Mouse (Mus musculus): ENCODE data around the gene Uggt2. TPM values are rescaled to one million over a fixed set of nuclear protein-coding genes. Genes with fewer than 3 reads are reported as not detected.

The Uggt2 gene
- polyA plus RNA-seq (2015; fragmentation: Nextera tagmentation; extraction: Ambion mirVana), result 21.1 and 21.3 TPM in 2 replicates

DNA sequence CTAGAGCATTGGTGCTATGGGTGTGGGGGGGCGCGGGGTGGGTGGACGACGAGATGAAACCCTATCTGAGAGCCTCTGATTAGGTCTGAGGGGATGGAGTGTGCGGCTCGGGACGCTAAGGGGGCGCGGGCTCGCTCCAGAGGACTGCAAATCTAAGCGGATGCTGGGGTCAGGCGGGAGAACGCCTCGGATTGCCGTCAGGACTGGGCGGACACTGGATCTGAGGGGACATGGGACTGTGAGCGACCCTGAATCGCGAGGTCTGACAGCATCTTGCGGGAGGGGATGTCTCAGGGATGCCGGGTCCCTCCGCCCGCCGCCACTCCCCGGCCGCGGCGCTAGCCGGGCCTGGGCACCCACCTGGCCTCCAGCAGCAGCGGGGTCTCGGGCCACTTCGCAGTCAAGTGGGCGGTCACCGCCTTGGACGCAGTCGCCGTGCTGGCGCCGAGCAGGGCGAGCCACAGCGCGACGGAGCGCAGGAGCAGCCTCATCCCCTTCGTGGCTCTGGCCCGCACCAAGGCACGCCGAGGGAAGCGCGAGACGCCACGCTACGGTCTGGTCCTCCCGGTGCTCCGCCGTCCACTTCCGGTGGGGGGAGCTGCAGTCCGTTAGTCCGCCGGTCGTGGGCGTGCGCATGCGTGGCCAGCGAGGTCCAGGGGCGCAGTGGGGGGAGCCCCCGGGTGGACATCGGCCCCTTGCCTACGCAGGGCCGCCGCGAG is at the start of gene Uggt2:
Gene Uggt2 (minus strand): TSS at position 580 of the 719 bp plus-strand sequence.
- Histone ChIP-seq H3K4me3 (peak within 1 kb of the TSS; percentile 86), H3K27me3 (no peaks in the 10 kb centered on the region), H3K27ac (peak within 1 kb of the TSS; percentile 88), H3K4me1 (peaks cover 17% of the 10 kb centered on the region), H3K36me3 (peaks cover 9% of the 10 kb centered on the region), H3K9ac (peak within 1 kb of the TSS; percentile 91), H3K9me3 (no peaks in the 10 kb centered on the region), H3K4me2 (replicated peaks) (peak within 1 kb of the TSS; percentile 81)
- whole genome bisulfite sequencing, result under 1% methylated on average over 72 of the region's 72 CpGs
- ATAC-seq (ENCODE audit: low FRiP score, low read depth), result peak; percentile 95

DNA sequence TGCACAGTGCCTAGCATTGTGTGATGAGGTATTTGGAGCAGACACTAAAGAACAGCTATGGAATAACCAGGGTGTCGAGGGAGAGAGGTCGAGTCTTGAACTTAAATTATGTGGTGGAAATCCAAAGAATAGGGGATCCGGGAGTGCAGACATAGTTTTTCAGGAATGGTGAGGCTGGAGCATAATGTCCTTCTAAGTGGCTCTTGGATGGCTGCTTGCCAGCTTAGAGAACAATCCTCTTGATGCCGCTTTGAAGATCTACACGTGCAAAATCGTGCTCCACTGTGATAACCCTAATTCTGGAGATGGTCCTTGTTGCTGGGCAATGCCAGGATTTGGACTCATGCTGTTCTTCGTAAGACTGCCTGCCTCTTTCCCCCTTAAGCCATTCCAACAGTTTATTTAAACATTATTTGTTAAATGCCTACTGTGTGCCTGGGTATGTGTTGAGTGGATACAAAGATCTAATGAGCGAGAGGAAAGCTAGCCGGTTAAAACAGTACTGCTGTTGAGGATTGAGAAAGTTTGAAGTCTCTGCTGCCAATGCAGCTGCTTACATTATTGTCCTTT is 40.2 kb upstream of the Uggt2 start:
- Histone ChIP-seq H3K4me3 (peak overlapping the region; percentile 72), H3K36me3 (no peaks in the 10 kb centered on the region), H3K9me3 (no peaks in the 10 kb centered on the region), H3K9ac (no peak overlapping the region), H3K4me1 (peaks cover 13% of the 10 kb centered on the region; the same call in 1 of the 2 replicates), H3K4me2 (replicated peaks) (peak overlapping the region; percentile 96), H3K27me3 (peaks cover 70% of the 10 kb centered on the region), H3K27ac (no peak overlapping the region)
- WGBS, result 45% methylated on average over 9 of the region's 9 CpGs
- ATAC-seq (ENCODE audit: low FRiP score, low read depth), result no peak

DNA sequence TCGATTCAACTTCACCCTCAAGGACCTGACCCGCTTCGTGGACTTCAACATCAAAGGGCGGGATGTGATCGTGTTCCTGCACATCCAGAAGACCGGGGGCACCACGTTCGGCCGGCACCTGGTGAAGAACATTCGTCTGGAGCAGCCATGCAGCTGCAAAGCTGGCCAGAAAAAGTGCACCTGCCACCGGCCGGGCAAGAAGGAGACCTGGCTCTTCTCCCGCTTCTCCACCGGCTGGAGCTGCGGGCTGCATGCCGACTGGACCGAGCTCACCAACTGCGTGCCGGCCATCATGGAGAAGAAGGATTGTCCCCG is 39.5 kb upstream of the Uggt2 start:
- peaks cover 13% of the 10 kb centered on the region; the same call in 1 of the 2 replicates for H3K4me1 ChIP-seq
- no peaks in the 10 kb centered on the region for H3K36me3 ChIP-seq
- no peak for ATAC-seq (ENCODE audit: low FRiP score, low read depth)
- peaks cover 76% of the 10 kb centered on the region for H3K27me3 ChIP-seq
- peak overlapping the region; percentile 72 for H3K4me3 ChIP-seq
- H3K4me2 ChIP-seq (replicated peaks), result peak overlapping the region; percentile 96
- under 1% methylated on average over 20 of the region's 20 CpGs for WGBS
- no peaks in the 10 kb centered on the region for H3K9me3 ChIP-seq
- H3K9ac ChIP-seq, result peak overlapping the region; percentile 72
- H3K27ac ChIP-seq, result no peak overlapping the region

DNA sequence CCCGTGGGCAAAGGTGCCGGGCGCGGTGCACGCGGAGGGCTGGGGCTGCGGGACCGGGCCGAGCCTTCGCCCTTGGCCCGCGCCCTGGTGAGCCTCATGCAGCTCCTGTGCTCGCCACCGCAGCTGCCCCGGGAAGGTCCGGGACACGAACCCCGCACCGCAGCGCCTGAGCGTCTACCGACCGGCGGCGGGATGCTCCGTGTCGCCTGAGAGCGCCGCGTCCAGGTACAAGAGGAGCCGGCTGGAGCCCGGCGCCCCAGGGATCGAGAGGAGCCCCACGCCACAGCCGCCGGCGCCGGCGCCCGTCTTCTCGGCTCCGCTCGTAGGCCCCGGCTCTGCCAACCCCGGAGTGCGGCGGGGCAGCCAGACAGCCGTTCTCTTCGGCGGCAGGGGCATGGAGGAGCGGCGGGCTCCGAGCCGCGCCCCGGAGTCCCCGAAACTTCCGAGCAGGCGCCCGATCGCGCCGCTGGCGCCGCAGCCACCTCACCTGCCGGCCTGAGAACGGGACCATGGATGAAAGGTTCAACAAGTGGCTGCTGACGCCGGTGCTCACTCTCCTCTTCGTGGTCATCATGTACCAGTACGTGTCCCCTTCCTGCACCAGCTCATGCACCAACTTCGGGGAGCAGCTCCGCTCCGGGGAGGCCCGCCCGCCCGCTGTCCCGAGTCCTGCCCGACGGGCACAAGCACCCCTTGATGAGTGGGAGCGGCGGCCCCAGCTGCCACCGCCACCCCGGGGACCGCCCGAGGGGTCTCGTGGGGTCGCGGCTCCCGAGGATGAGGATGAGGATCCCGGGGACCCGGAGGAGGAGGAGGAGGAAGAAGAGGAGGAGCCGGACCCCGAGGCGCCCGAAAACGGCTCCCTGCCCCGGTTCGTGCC is 38.9 kb upstream of the Uggt2 start, which contains the start of gene Hs6st3:
Gene Hs6st3 (plus strand): TSS at position 436 of the 880 bp plus-strand sequence.
- peak; percentile 30 for ATAC-seq (ENCODE audit: low FRiP score, low read depth)
- Histone ChIP-seq H3K27ac (no peak within 1 kb of the TSS), H3K27me3 (peaks cover 76% of the 10 kb centered on the region), H3K36me3 (no peaks in the 10 kb centered on the region), H3K9me3 (no peaks in the 10 kb centered on the region), H3K4me1 (peaks cover 13% of the 10 kb centered on the region; the same call in 1 of the 2 replicates), H3K9ac (peak within 1 kb of the TSS; percentile 72), H3K4me3 (peak within 1 kb of the TSS; percentile 72), H3K4me2 (replicated peaks) (peak within 1 kb of the TSS; percentile 96)
- under 1% methylated on average over 93 of the region's 100 CpGs for WGBS

DNA sequence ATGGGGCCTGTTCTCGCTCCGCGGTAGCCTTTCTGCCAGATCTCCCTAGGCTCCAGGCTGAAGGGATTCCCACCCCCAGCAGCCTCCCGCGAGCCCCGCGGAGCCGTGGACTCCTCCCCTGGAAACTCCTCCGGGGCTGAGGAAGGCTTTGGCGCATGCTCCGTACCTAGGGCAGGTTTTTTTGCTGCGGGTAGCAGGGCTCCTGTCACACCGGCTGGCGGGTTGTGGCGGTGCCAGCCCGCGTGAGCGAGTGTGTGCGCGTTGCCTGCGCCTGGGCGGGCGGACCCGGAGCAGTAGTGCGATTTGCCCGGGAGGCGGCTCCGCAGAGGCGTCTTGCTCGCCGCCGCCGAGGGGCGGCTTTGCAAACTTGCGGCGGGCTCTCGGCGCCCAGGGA is 38.3 kb upstream of the Uggt2 start:
- Histone ChIP-seq H3K27ac (no peak overlapping the region), H3K4me2 (replicated peaks) (peak overlapping the region; percentile 96), H3K4me3 (peak overlapping the region; percentile 72), H3K36me3 (no peaks in the 10 kb centered on the region), H3K4me1 (peaks cover 13% of the 10 kb centered on the region; the same call in 1 of the 2 replicates), H3K9me3 (no peaks in the 10 kb centered on the region), H3K9ac (peak overlapping the region; percentile 72), H3K27me3 (peaks cover 76% of the 10 kb centered on the region)
- WGBS, result under 1% methylated on average over 37 of the region's 38 CpGs
- peak; percentile 83 for ATAC-seq (ENCODE audit: low FRiP score, low read depth)

DNA sequence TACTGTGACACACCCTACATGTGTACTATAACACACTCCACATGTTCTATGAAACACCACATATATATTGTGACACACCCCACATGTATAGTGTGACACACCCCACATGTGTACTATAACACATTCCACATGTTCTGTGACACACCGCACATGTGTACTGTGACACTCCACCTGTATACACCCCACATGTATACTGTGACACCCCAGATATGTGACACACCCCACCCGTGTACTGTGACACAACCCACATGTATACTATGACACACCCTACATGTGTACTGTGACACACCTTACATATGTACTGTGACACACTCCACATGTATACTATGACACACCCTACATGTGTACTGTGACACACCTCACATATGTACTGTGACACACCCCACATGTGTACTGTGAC is 28.1 kb upstream of the Uggt2 start:
- Histone ChIP-seq H3K4me3 (no peak overlapping the region), H3K36me3 (no peaks in the 10 kb centered on the region), H3K9ac (no peak overlapping the region), H3K27ac (no peak overlapping the region), H3K4me1 (peaks cover 11% of the 10 kb centered on the region; the same call in 1 of the 2 replicates), H3K27me3 (0 out of 2 replicates have a peak, but pooled peaks cover 3% of the 10 kb centered on the region), H3K9me3 (no peaks in the 10 kb centered on the region), H3K4me2 (replicated peaks) (no peak overlapping the region)
- WGBS, result 89% methylated on average over 2 of the region's 2 CpGs
- peak; percentile 13; the same call in 1 of the 2 replicates for ATAC-seq (ENCODE audit: low FRiP score, low read depth)

DNA sequence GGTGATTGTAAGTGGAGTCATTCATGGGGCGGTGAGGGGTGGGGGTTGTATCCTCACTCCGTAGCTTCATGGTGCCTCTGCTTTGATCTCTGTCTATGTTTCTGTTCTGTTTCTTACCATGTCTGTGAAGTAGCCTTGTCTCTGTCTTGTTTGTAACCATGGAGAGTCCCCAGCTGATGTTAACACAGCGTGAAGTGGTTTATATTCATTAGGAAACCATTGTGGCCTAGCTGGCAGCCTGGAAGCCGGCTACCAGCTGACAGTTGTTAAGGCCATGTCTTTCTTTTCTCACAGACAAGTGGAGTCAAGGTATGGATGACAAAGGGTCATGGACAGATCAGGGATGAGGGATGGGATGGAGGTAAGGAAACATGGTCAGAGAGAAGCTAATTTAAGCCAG is 26.6 kb upstream of the Uggt2 start:
- Histone ChIP-seq H3K4me1 (peaks cover 11% of the 10 kb centered on the region; the same call in 1 of the 2 replicates), H3K27ac (no peak overlapping the region), H3K4me3 (no peak overlapping the region), H3K9ac (no peak overlapping the region), H3K36me3 (no peaks in the 10 kb centered on the region), H3K4me2 (replicated peaks) (no peak overlapping the region), H3K27me3 (0 out of 2 replicates have a peak, but pooled peaks cover 3% of the 10 kb centered on the region), H3K9me3 (no peaks in the 10 kb centered on the region)
- 57% methylated on average over 4 of the region's 4 CpGs for WGBS
- ATAC-seq (ENCODE audit: low FRiP score, low read depth), result no peak

DNA sequence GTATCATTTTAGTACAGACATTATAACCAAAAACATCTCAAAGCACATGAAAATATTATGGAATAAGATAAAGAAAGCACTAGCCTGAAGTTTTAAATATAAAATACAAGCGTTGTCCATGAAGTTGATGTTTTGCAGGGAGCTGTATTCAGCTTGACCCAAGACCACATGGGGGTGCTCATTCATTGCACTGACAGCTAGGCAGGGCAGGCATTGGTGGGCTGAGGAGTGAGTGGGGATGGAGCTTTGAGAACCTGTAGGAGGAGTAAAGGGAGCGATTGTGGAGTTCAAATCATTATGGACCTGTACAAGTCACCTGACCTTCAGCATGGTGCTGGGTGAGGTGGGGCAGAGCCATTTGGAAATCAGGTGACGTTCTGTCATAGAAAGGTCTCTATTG is 24.8 kb upstream of the Uggt2 start:
- H3K9ac ChIP-seq, result no peak overlapping the region
- 0 out of 2 replicates have a peak, but pooled peaks cover 3% of the 10 kb centered on the region for H3K27me3 ChIP-seq
- H3K36me3 ChIP-seq, result no peaks in the 10 kb centered on the region
- 0 out of 2 replicates have a peak overlapping the region, but pooled peaks have one; percentile 33 for H3K27ac ChIP-seq
- H3K9me3 ChIP-seq, result no peaks in the 10 kb centered on the region
- H3K4me2 ChIP-seq (replicated peaks), result peak overlapping the region; percentile 60
- peak overlapping the region; percentile 41 for H3K4me3 ChIP-seq
- WGBS, result 23% methylated on average over 3 of the region's 3 CpGs
- H3K4me1 ChIP-seq, result peaks cover 11% of the 10 kb centered on the region; the same call in 1 of the 2 replicates
- ATAC-seq (ENCODE audit: low FRiP score, low read depth), result peak; percentile 86; the same call in 1 of the 2 replicates

DNA sequence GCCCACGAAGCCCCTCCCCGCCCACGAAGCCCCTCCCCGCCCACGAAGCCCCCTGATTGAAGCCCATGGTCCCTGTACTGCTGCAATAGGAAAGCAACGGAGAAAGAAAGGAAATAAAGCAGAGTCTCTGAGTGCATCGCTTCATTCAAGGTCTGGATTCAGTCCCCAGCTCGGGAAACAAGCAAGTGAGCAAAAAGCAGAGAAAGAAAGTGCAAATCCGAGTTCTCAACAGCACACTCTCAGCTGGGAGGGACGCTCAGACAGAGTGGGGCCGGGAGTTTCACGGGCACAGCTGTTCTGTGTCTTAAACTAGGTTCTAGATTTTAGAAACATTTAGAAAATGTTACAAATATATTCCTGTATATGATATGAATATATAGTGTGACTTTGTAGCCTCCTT is 24.4 kb upstream of the Uggt2 start:
- ATAC-seq (ENCODE audit: low FRiP score, low read depth), result peak; percentile 68; the same call in 1 of the 2 replicates
- H3K4me2 ChIP-seq (replicated peaks), result peak overlapping the region; percentile 60
- H3K4me1 ChIP-seq, result peaks cover 11% of the 10 kb centered on the region; the same call in 1 of the 2 replicates
- 0 out of 2 replicates have a peak, but pooled peaks cover 3% of the 10 kb centered on the region for H3K27me3 ChIP-seq
- peak overlapping the region; percentile 41 for H3K4me3 ChIP-seq
- H3K36me3 ChIP-seq, result no peaks in the 10 kb centered on the region
- H3K27ac ChIP-seq, result peak overlapping the region; percentile 33; the same call in 1 of the 2 replicates
- no peaks in the 10 kb centered on the region for H3K9me3 ChIP-seq
- 6% methylated on average over 11 of the region's 12 CpGs for WGBS
- peak overlapping the region; percentile 50 for H3K9ac ChIP-seq

DNA sequence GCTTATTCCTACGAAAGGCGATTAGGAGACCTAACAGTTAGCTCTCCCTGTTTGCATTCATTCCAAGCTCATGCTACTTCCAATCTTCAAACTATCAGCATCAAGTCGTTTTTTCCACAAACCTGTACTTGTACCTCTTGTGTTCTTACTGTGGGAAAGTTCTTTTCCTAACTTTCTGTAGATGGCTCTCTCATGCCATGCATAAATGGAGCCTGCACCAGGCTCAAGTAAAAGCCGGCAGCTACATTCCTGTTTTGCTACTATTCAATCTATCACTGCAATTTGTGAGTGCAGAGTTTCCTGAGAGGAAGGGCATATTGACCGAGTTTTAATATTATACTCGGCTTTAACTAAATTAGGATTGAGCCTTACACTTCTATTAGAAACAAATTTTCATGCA is 13.3 kb upstream of the Uggt2 start:
- Histone ChIP-seq H3K4me1 (no peaks in the 10 kb centered on the region), H3K27ac (no peak overlapping the region), H3K9ac (no peak overlapping the region), H3K4me2 (replicated peaks) (no peak overlapping the region), H3K9me3 (no peaks in the 10 kb centered on the region; the same call in 1 of the 2 replicates), H3K4me3 (no peak overlapping the region), H3K27me3 (no peaks in the 10 kb centered on the region), H3K36me3 (no peaks in the 10 kb centered on the region)
- no peak for ATAC-seq (ENCODE audit: low FRiP score, low read depth)
- whole genome bisulfite sequencing, result 62% methylated on average over 6 of the region's 6 CpGs

DNA sequence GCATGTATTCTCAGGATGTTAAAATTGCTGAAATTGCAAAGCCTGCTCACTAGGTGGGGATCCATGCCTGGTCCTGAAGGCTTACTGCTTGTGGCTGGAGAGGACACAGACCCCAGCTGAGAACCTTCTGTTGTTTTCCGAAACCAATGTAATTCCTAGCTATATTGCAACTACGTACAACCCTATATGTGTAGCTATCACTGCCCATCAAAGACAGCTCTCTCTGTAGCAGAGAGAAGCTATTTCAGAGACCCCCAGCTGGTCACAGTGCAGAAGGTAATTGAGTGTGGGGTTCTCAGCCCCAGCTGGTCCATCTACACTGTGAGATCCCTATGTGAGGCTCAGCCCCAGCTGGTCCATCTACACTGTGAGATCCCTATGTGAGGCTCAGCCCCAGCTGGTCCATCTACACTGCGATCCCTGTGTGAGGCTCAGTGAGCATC is 10.6 kb upstream of the Uggt2 start:
- Histone ChIP-seq H3K27me3 (no peaks in the 10 kb centered on the region), H3K9me3 (no peaks in the 10 kb centered on the region; the same call in 1 of the 2 replicates), H3K36me3 (no peaks in the 10 kb centered on the region), H3K4me3 (no peak overlapping the region), H3K4me2 (replicated peaks) (no peak overlapping the region), H3K4me1 (no peaks in the 10 kb centered on the region), H3K9ac (no peak overlapping the region), H3K27ac (no peak overlapping the region)
- 76% methylated on average over 3 of the region's 3 CpGs for WGBS
- no peak for ATAC-seq (ENCODE audit: low FRiP score, low read depth)
